Mouse (Mus musculus): ENCODE data around the gene Padi1. TPM values are rescaled to one million over a fixed set of nuclear protein-coding genes. Genes with fewer than 3 reads are reported as not detected.

Padi1 gene
- total RNA-seq, 2 experiments from 2014 or later: not detected

DNA sequence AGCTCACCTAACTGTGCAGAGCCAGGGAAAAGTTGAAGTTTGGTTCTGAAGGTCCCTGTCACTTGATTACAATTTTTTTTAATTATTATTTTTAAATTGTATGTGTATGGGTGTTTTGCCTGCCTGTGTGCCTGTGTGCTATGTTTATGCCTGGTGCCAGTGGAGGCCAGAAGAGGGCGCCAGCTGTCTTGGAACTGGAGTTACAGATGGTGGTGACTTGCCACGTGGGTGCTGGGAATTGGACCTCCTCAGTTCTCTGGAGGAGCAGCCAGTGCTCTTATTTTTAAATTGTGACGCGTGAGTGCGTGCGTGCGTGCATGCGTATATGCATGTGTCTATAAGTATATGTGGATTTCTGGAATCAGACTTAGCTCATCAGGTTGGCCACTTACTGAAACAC lies 28.2 kb downstream of the Padi1 start:
- DNase-seq (ENCODE audit: low spot score in 2 of 2): no peak

DNA sequence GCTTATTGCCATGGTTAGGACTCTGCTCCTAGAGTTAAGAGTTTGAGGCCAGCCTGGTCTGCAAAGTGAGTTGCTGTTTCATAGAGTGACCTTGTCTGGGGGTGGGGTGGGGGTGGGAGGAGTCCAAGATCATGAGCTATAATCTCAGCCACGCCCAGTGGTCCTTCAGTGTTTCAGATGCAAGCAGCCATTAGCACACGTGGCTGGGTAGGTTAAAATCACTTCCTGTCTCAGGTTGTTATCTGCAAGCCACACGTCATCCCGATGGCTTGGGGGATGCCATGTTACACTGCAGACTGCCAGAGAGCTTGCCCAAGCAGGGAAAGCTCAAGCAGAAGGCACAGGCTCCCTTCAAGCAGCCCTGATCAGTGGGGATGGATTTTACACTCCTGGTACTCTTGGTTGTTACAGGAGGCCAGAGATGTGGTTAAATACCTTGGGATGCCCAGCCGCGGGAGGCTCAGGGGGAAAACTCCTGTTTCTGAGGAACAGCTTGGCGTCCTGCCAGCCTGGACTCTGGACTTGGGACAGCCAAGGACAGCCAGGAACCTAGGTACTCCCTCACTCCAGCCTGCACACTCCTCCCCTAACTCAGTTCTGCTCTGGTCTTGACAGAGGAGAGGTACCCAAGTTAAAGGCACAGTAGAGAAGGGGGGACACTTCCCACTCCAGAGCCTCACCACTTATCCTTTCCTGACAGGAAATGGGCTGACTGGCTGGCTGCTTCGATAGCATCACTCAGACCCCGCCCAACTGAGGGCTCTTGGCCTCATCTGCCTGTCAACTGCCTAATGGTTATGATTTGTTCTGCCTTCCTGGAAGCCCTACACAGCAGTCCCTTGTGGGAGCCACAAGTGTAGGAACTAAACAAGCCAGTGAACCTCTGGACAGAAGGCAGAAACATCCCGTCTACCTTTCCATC lies 29.3 kb downstream of the Padi1 start:
- DNase-seq (ENCODE audit: low spot score in 2 of 2): no peak

DNA sequence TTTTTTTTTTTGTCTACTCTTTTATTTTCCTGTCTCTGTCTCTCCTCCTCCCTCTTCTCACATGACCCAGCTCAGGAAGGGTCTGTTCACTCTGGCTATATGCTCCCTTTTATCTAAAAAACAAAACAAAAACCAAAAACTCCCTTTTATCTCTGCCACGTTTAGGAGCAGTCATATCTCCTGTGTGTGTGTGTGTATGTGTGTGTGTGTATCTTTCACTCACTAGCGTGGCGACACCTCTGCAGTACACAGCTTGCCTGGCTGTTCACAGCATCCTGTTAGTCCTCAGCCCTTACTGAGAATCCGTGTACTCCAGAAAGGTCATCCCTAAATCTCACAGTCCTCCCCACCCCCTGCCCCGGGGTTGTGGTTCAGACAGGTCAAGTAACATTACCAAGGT lies 30.1 kb downstream of the Padi1 start:
- no peak for DNase-seq (ENCODE audit: low spot score in 2 of 2)

DNA sequence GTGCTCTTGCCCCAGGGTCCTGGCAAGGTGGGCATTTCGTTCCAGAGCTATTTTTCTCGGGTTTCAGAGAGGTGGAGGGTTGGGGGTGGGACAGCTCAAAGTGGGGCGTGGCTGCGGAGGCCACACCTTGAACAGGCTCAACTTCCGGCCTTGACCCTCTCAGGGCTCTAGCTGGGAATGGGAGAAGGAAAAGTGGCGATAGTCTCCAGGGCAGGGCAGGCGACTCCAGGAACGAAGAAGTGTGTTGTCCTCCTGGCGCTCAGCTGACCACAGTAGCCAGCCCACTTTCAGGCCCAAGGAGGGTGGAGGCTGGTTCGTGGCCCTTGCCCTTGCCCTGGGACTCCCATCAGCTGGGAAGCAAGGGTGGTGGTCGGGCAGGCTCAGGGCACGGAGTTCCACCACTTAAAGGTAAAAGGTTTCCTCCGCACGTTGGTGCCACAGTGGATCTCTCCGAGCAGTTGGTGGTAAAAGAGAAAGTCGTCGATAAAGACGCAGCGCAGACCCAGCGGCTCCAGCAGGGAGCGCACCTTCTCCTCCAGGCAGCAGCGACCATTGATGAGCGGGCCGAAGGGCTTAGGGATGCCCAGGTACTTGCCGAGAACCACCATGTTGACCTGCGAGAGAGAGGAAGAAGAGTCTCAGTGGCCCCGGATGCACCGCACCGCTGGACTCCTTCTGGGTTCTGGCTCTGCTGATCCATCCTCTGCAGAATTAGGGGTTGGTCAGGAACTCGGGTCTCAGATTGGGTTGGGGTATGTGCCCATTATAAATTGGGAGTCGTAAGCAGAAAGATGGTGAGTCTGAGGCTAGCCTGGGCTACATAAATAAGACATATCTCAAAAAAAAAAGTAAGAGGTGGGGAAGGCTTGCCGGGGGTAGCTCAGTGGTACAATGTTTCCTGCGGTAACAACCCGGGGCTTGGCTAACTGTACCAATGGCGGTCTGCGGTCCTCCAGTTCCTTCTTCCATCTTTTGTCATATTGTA lies 31.0 kb downstream of the Padi1 start:
- peak; percentile 19 to 35 for DNase-seq (ENCODE audit: low spot score in 2 of 2)

DNA sequence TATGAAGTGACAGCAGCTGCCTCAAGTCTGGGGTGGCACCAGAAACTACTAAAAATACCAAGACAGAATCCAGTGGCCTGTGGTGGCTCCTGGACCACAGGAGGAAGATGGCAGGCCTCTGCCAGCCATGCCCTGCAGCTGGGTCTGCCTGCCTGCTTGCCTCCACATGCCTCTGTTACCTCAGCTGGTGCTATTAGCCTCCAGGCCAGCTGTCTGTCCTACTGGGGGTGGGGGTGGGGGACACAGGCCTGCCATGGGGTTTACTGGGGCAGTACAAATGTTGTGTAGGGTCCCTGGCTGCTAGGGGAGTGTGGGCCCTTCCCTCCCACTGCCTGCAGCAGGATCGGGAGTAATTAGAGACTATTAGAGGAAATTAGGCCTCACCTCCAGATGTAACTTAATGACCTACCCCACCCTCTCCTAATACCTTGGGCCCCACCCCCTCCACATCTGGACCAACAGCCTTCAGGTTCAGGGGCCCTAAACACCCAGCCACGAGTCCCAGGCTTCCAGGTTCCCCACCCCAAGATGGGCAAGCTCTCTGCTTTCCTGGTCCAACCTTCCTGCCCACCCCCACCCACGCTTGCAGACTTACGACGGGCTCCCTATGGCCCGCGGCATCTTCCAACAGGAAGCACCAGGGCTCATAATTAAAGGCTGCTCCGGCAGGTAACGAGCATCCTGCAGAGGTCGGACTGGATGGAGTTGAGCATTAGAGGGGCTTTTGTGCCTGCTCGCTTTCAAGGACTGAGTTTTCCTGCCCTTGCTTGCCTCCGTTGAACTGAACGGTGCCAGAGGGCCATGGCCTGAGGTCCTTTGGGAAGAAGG lies 32.0 kb downstream of the Padi1 start:
- DNase-seq (ENCODE audit: low spot score in 2 of 2): no peak

DNA sequence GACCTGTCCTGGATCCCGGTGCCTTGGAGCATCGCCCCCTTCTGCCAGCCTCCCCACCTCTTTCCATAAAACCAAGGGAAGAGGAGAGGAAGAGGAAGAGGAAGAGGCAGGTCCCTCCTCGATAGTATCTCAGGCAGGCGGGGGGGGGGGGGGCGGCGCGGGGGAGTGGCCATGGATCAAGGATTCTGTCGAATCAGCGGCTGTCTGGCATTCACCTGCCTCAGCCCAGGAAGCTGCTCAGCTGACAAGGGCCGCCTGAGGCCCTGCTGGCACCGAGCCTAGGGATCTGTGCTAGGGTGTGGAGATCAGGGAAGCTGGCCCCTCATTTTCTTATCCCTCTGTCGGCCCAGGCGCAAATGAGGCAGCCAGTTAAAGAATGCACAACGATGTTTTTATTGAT lies 33.0 kb downstream of the Padi1 start:
- DNase-seq (ENCODE audit: low spot score in 2 of 2): no peak

DNA sequence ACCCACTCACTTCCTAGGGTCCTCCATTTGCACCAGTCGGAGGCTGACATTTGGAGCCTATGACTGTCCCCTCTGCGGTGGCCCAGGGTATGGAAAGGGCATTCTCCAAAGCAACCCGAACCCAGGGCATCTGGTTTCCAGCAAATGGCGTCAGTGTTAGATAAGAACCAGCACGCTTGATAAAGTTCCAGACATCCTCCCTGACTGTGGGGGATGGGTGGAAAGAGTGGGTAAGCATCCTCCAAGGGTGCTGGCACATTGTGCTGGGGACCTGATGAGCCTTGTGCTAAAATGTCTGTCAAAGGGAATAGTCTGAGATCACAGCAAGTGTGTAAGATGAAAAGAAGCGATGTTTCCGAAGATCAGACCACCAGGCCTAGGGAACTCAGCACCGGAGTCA lies 33.4 kb downstream of the Padi1 start:
- no peak for DNase-seq (ENCODE audit: low spot score in 2 of 2)

DNA sequence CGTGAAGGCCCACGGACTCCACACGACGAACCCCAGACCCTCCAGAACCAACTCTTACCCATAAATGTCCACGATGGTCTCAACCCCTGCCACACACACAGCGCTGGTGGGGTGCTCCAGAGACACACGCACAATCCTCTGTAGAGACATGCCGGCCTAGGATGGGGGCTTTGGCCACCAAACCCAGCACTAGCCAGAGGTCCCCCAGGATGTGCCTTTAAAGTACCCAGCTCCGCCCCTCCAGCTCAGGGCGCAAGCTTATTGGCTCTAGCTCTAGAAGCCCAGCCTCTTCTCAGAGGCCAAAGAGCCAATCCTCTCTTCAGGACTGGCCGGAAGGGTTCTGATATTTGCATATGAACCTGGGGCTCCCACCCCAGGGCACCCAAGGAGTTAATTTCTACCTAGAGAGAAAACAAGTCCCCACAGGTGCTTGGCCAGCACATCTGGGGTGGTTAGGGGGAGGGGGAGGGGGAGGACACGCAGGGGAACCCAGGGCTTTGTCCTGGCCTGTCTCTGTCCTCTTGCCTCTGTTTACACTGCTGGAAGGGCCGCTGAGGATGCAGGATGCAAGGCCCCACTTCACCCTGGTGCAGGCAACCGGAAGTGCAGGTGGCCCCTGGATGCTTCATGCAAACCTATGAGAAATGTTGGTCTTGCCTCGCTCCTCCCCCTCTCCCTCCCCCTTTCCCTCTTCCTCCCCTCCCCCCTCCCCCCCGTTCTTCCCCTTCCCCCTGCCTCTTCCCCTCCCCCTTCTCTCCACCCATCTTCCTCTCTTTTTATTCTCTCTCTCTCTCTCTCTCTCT lies 34.9 kb downstream of the Padi1 start, which contains the start of gene Padi3:
Gene Padi3, minus strand, starts transcription at position 191 of the 803 bp plus-strand sequence.
- DNase-seq (ENCODE audit: low spot score in 2 of 2): no peak

DNA sequence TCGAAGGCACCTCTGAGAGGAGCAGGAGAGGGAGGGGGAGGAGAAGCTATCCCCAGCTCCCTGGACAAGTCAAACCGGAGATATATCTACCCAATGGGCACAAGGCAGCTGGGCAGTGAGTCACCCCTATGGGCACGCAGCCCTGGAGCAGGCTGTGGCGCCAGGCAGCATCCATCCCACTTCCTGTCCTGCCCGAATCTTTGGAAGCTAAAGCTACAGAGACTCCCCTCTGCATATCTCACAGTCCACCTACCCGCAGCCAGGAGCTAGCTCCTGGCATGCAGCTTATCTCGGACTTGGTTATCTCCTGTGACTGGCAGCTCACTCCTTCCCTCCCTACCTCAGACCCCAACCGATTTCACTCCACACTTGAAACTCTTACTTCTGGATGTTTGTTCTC lies 36.5 kb downstream of the Padi1 start:
- no peak for DNase-seq (ENCODE audit: low spot score in 2 of 2)

DNA sequence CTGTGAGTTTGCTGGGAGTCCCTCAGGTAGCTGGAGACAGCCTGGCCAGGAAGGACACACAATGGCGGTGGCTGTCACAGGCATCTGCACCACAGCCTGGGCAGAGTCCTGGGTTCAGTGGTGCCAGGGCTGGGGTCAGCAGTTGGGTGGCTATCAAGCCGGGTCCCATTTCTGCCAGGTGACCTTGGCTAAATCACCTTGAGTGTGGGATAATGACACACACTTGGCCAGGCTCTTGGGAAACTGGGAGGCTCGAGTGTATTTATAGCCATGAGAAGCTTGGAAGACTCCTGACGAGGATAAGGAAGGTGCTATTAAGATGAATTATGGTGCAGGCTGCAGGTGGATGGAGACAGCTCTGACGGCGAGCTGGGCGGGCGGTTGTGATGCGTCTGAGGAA lies 41.0 kb downstream of the Padi1 start:
- DNase-seq (ENCODE audit: low spot score in 2 of 2): no peak

DNA sequence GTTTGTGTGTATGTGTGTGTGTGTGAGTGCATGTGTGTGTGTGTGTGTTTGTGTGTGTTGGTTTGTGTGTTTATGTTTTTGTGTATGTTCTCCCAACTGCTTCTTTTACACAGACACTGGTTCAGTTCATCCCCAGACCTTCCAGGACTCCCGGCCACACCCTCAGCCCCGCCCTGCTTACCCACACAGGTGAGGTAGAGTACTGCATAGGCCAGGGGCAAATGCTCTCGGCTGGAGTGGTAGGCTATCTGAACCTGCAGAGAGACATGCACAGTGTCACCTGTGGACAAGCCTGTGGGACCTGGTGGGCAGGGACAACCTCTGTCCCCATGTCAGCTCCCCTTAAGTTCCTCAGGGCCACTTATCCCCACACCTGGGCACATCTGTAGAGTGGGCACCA lies 44.2 kb downstream of the Padi1 start:
- no peak for DNase-seq (ENCODE audit: low spot score in 2 of 2)

DNA sequence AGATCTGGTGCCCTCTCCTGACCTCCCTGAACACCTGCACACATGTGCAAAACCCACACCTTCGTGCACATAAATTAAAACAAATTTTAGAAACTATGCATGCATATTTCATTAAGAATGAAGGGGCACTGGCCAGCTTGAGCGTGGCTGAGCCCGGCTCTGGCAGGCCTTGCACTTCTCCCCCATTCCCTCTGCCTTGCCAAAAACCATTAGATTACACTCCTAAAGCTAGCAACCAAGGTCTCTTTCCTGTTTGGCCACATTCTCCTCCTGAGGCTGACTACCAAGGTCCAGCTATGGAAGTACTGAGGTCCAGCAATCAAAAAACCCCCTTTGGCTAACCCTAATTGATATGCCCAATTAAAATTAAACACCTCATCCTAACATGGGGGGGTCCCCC lies 48.8 kb downstream of the Padi1 start:
- DNase-seq (ENCODE audit: low spot score in 2 of 2): no peak

DNA sequence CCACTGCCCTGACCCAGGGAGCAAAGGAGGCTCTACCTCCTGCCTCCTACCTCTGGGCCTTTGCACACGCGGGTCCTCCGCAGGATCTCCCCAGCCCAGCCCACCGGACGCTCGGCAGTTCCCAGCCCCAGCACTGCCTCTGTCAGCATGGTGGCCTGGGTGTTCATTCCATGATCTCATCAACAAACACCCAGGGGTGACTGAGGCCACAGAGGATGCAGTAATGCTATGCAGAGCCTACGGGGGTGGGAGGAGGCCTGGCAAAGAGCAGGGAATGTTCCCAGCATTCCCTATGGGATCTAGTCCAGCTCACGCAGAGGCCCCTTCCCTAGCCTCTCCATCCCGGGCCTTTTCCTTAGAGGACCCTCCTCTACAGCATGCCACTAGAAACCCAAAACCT lies 50.9 kb downstream of the Padi1 start:
- DNase-seq (ENCODE audit: low spot score in 2 of 2): no peak

DNA sequence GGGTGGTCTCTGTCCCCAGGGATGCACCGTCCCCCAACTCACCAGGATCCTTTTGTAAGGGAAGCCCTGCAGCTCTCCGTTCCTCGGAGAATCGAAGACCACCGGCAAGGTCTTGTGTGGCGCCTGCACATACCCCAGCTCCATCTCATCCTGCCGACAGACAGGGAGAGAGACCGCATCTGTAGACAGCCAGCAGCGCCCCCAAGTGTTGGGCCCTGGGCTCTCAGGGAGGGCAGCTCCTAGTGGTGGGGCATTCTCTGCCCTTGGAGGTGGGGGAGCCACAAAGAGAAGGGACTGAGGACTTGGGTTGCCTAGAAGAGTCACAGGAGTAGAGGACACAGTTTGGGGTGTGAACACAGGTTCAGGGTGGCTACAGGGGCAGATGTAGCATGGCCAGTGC lies 51.8 kb downstream of the Padi1 start:
- no peak for DNase-seq (ENCODE audit: low spot score in 2 of 2)

DNA sequence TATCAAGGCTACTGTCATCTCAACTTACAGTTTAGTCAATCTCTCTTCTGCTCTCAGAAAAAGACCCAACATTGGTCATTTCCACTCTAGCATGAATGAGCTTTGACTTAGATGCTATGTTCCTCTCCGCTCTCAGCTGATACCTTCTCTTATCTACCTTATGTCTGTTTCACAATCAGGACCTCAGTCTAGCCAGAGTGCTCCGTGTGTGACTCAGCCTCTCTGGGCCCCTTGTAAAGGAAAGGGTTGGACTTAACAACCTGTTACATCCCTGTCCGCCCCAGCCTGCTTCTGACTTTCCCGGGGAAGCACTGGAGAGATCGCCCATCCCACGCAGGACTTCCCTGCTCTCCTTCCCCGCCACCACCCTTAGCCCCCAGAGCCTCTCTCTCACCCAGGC lies 53.0 kb downstream of the Padi1 start:
- DNase-seq (ENCODE audit: low spot score in 2 of 2): no peak

DNA sequence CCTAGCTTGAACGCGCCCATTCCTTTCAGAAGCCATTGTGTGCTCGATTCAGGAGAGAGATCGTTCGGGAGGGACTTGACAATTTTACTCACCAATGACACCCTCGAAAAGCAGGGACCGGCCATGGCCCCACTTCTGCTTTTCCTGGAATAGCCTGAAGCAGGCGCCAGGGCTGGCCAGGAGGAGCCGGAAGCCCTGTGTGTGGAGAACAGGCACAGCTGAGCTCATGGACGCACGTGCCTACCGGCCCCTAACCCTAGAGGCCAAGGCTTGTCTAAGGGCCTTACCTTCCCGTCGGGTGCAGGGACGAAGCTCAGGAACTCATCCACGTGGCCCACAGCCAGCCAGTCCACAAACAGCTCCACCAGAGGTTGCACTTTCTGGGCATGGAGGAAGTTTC lies 54.5 kb downstream of the Padi1 start:
- no peak for DNase-seq (ENCODE audit: low spot score in 2 of 2)

DNA sequence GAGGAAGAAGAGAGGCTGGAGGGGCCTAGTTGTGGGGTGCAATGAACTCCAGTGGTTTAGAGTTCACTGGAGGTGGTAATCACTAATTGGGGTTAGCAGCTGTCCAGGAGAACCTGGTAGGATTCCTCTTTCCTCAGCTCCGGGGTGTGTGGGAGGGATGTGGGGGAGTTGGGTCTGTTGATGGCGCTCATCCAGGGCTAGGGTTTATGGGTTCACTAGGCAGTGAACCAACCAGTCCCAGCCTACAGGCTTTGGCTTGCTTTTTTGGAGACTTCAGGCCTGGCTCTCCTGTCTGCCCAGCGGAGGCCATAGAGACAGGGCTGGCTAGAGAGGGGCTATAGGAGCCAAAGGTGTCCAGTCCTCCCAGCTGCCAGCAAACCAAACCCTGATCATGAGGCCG lies 55.6 kb downstream of the Padi1 start:
- no peak for DNase-seq (ENCODE audit: low spot score in 2 of 2)

DNA sequence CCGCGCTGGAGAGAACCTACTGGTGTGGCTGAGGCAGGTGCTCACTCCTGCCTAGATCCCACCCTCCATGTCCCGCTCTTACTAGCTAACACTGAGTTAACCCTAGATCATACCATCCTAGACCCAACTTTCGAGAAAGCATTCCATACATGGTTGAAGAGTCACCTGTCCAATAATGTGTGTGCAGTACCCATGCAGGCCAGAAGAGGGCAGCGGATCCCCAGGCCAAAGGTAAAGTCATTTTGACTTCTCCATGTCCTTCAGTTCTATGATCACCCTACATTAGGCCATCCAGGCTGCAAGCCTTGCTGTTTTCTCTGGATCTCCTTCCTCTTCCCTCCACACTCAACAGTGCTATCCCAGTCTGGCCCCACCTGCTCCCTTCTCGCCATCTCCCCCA lies 56.6 kb downstream of the Padi1 start:
- DNase-seq (ENCODE audit: low spot score in 2 of 2): peak; percentile 66 to 73

DNA sequence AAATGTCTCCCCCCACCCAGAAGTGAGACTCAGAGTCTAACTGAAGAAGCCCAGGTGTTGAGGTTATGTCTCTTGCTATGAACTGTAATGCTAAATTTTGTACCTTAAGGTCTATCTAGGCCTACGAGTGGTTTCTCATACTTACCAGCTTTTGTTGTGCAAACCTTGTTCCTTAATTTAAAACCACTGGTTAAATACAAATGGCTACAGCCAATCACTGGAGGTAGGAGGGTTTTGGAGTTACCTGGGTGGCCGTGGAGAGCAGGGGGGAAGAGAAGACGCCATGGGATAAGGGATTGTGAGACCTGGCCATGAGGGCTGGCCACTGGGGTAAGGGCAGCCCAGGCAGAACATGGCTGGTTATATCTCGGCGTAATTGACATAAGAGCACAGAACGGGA lies 57.3 kb downstream of the Padi1 start:
- DNase-seq (ENCODE audit: low spot score in 2 of 2): no peak

DNA sequence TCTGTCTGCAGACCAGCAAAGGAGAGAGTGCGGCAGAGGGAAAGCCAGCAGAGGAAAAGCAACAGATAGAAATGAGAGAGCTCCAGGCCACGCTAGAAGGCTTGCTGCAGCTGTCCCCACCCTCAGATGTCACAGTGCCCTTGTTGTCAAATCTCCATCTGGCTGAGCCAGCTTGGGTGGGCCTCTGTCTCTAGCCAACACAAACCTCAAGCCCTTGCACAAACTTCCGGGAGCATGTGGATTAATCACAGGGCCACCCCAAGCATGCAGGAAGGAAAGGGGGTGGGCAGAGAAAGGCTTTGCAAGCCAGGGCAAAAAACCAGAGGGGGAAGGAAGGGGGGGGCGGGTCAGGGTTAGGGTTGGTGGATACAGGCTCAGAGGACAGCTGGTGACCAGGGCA lies 58.2 kb downstream of the Padi1 start:
- no peak for DNase-seq (ENCODE audit: low spot score in 2 of 2)
